Mouse (Mus musculus): ENCODE data around the gene Apobec3. TPM values are rescaled to one million over a fixed set of nuclear protein-coding genes. Genes with fewer than 3 reads are reported as not detected.

Gene Apobec3
- polyA plus RNA-seq, 1 experiment from 2014 or later: 33.1 TPM

DNA sequence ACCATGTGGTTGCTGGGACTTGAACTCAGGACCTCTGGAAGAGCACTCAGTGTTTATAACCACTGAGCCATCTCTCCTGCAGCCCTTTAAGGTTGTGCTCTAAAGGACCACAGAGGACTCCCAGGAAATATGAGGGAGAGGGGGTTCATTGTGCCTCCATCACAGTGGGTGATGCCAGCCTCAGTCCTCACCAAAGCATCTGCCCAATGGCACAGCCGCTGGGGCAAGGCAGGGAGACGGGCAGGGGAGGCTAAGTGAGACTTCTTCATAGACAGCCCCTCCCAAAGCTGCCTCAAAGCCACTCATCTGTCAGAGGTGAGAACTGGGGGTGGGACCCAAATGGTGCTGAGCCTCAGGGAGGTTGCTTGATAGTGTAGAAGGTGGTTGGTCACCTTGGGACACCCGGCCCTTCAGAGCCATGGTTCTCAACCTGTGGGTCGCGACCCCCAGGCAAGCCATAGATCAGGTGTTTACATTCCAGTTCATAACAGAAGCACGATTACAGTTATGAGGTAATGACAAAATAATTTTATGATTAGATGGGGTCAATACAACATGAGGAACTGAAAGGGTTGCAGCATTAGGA lies 22.4 kb downstream of the Apobec3 start:
- Histone ChIP-seq H3K4me2 (ENCODE audit: low read depth, low read length) (no peak overlapping the region), H3K27ac (ENCODE audit: low read length) (no peak overlapping the region), H3K9ac (ENCODE audit: low read depth, low read length) (no peak overlapping the region), H3K36me3 (ENCODE audit: control insufficient read depth, insufficient read depth) (no peaks in the 10 kb centered on the region), H3K4me1 (ENCODE audit: control insufficient read depth, low read depth, low read length) (no peaks in the 10 kb centered on the region), H3K9me3 (replicated peaks; ENCODE audit: control insufficient read depth, low read length) (no peaks in the 10 kb centered on the region), H3K4me3 (ENCODE audit: low read depth, low read length) (no peak overlapping the region), H3K27me3 (ENCODE audit: control insufficient read depth, insufficient read depth, low read depth, low read length) (no peaks in the 10 kb centered on the region)
- no peak for ATAC-seq (ENCODE audit: low read depth)
- 69% methylated on average over 6 of the region's 6 CpGs for WGBS (ENCODE audit: insufficient replicate concordance)

DNA sequence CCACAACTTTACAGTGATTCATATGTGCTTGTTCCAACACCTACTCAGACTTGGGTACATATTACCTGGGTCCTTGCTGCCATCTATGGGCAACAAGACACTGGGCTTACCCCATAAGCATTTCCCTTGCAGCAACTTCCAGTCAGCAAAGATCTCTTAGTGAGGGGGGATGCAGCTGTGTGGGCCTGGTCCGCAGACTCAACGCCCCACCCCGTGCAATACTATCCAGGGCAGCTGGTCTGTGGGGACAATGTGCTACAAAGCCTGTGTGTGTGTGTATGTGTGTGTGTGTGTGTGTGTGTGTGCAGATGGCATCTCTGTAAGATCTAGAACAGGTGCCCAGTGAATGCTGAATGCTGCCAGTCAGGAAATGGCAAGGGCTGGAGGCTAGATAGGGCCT lies 22.9 kb downstream of the Apobec3 start:
- 68% methylated on average over 3 of the region's 3 CpGs for WGBS (ENCODE audit: insufficient replicate concordance)
- ATAC-seq (ENCODE audit: low read depth): no peak
- Histone ChIP-seq H3K9ac (ENCODE audit: low read depth, low read length) (no peak overlapping the region), H3K36me3 (ENCODE audit: control insufficient read depth, insufficient read depth) (no peaks in the 10 kb centered on the region), H3K4me2 (ENCODE audit: low read depth, low read length) (no peak overlapping the region), H3K4me1 (ENCODE audit: control insufficient read depth, low read depth, low read length) (no peaks in the 10 kb centered on the region), H3K27ac (ENCODE audit: low read length) (no peak overlapping the region), H3K27me3 (ENCODE audit: control insufficient read depth, insufficient read depth, low read depth, low read length) (no peaks in the 10 kb centered on the region), H3K4me3 (ENCODE audit: low read depth, low read length) (no peak overlapping the region), H3K9me3 (replicated peaks; ENCODE audit: control insufficient read depth, low read length) (no peaks in the 10 kb centered on the region)

DNA sequence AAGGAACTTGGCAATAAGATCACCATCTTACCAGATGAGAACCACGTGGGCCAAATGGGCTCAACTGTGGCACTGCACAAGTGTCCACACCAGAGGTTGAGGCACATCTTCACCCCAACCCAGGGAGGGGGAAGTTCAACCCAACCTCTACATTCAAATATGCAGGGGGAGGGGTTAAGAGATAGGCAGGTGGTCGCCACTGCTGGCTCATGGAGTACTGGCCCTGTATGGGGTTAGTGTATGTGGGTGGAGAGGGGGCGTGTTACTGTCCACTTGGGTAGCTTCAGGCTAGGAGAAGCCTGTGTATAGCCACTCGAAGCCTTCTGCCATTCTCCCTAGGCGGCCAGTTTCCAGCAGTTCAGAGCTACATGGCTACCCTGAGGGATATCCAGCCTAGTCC lies 24.7 kb downstream of the Apobec3 start:
- Histone ChIP-seq H3K9me3 (replicated peaks; ENCODE audit: control insufficient read depth, low read length) (no peaks in the 10 kb centered on the region), H3K27ac (ENCODE audit: low read length) (no peak overlapping the region), H3K9ac (ENCODE audit: low read depth, low read length) (no peak overlapping the region), H3K27me3 (ENCODE audit: control insufficient read depth, insufficient read depth, low read depth, low read length) (no peaks in the 10 kb centered on the region), H3K4me1 (ENCODE audit: control insufficient read depth, low read depth, low read length) (no peaks in the 10 kb centered on the region), H3K4me2 (ENCODE audit: low read depth, low read length) (no peak overlapping the region), H3K4me3 (ENCODE audit: low read depth, low read length) (no peak overlapping the region), H3K36me3 (ENCODE audit: control insufficient read depth, insufficient read depth) (no peaks in the 10 kb centered on the region)
- no peak for ATAC-seq (ENCODE audit: low read depth)
- WGBS (ENCODE audit: insufficient replicate concordance): 50% methylated on average over 5 of the region's 5 CpGs

DNA sequence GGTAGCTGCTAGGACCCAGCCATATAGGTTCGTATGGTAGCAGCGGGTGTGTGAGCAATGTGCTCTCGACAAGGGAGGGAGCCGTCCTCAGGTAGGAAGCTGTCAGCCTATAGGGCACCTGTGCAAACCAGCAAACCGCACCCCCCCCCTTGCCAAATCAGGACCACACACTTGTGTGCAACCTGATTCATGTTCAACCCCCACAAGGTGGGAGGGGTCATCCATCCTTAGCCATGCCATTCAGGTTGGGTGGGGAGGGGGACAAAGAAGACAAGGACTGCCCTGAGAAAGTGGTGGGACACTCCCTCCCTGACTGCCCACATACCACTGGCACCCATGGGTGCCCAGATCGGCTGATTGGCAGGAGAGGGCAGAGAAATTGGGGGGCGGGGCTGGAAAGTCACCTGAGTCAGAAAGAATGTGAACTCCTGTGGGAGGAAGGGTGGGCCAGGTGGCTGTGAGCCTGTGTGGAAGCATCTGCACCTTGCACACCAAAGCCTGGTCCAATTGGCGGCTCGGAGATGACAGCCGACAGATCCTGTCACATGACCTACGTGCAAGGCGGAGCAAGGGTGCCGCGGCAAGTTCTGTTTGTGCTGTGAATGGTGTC lies 25.8 kb downstream of the Apobec3 start:
- H3K36me3 ChIP-seq (ENCODE audit: control insufficient read depth, insufficient read depth): no peaks in the 10 kb centered on the region
- no peak for ATAC-seq (ENCODE audit: low read depth)
- H3K4me1 ChIP-seq (ENCODE audit: control insufficient read depth, low read depth, low read length): no peaks in the 10 kb centered on the region
- no peak overlapping the region for H3K4me3 ChIP-seq (ENCODE audit: low read depth, low read length)
- H3K9ac ChIP-seq (ENCODE audit: low read depth, low read length): no peak overlapping the region
- no peaks in the 10 kb centered on the region for H3K9me3 ChIP-seq (replicated peaks; ENCODE audit: control insufficient read depth, low read length)
- H3K27me3 ChIP-seq (ENCODE audit: control insufficient read depth, insufficient read depth, low read depth, low read length): no peaks in the 10 kb centered on the region
- H3K4me2 ChIP-seq (ENCODE audit: low read depth, low read length): no peak overlapping the region
- H3K27ac ChIP-seq (ENCODE audit: low read length): no peak overlapping the region
- 79% methylated on average over 14 of the region's 14 CpGs for WGBS (ENCODE audit: insufficient replicate concordance)

DNA sequence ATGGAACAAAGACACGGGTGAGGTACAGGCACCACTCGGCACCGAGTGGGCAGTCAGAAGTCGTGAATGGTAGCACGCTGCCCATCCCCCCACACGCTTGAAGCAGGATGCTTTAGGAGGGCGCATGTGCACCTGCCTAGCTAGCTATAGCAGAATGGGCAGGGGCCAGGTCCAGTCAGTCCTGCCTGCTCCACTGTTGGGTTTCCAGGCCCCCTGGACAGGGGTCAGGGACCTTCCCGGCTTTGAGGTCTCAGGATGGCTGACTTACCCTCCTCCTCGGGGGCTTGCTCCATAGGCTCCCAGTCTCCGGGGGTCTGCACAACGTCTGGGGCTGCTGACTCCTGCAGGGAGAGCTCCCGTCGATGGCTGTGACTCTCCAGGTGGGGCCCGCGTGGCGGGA lies 27.0 kb downstream of the Apobec3 start:
- 82% methylated on average over 16 of the region's 16 CpGs for WGBS (ENCODE audit: insufficient replicate concordance)
- Histone ChIP-seq H3K4me2 (ENCODE audit: low read depth, low read length) (no peak overlapping the region), H3K4me3 (ENCODE audit: low read depth, low read length) (no peak overlapping the region), H3K9me3 (replicated peaks; ENCODE audit: control insufficient read depth, low read length) (no peaks in the 10 kb centered on the region), H3K4me1 (ENCODE audit: control insufficient read depth, low read depth, low read length) (no peaks in the 10 kb centered on the region), H3K9ac (ENCODE audit: low read depth, low read length) (no peak overlapping the region), H3K36me3 (ENCODE audit: control insufficient read depth, insufficient read depth) (no peaks in the 10 kb centered on the region), H3K27ac (ENCODE audit: low read length) (no peak overlapping the region), H3K27me3 (ENCODE audit: control insufficient read depth, insufficient read depth, low read depth, low read length) (no peaks in the 10 kb centered on the region)
- no peak for ATAC-seq (ENCODE audit: low read depth)

DNA sequence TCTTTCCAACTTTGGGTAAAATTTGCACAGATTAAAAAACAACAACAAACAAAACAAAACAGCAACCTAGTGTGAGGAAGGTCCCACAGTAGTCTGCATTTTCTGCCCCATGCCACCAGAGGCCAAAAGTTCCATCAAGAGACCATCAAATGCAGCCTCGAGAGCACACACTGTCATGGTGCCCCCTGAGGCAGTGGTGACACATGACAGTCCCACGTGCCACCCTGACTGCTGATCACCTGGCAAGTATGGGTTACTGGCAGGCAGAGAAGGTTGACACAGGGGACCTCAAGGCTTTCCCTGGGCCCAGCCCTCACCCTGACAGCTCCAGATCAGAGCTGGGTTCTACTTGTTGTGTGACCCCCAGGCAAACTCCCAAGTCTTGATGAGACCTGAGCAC lies 28.3 kb downstream of the Apobec3 start:
- Histone ChIP-seq H3K4me1 (ENCODE audit: control insufficient read depth, low read depth, low read length) (no peaks in the 10 kb centered on the region), H3K36me3 (ENCODE audit: control insufficient read depth, insufficient read depth) (no peaks in the 10 kb centered on the region), H3K9ac (ENCODE audit: low read depth, low read length) (no peak overlapping the region), H3K4me3 (ENCODE audit: low read depth, low read length) (no peak overlapping the region), H3K27ac (ENCODE audit: low read length) (no peak overlapping the region), H3K9me3 (replicated peaks; ENCODE audit: control insufficient read depth, low read length) (no peaks in the 10 kb centered on the region), H3K4me2 (ENCODE audit: low read depth, low read length) (no peak overlapping the region), H3K27me3 (ENCODE audit: control insufficient read depth, insufficient read depth, low read depth, low read length) (no peaks in the 10 kb centered on the region)
- WGBS (ENCODE audit: insufficient replicate concordance): 46% methylated on average over 2 of the region's 2 CpGs
- ATAC-seq (ENCODE audit: low read depth): no peak

DNA sequence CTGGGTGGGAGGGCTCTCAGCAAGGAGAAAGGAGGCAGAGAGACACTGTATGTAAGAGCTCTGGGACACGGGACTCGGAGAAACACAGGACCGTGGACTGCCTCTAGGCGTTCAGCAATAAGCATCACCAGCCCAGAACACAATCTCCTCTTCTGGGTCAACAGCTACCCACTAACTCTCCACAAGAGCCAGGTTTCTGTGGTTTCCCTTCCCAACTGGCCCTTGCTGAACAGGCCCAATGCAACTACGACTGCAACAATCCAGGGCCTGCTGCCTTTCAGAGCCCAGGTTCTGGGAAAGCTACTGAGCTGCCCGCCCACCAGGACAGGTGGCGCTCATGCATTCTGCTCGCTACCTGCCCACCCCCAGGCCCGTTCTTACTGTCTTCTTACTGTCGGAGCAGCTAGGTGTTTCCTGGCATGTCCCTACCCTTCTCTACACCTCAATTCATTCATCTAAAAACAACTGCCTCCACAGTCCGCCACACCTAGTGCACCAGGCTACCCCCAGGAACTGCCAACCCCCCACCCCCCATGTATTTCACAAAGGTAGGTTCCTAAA lies 35.5 kb downstream of the Apobec3 start:
- Histone ChIP-seq H3K4me2 (ENCODE audit: low read depth, low read length) (peak overlapping the region; percentile 88), H3K36me3 (ENCODE audit: control insufficient read depth, insufficient read depth) (no peaks in the 10 kb centered on the region), H3K4me1 (ENCODE audit: control insufficient read depth, low read depth, low read length) (peaks cover 27% of the 10 kb centered on the region), H3K4me3 (ENCODE audit: low read depth, low read length) (peak overlapping the region; percentile 72), H3K27ac (ENCODE audit: low read length) (peak overlapping the region; percentile 96), H3K9ac (ENCODE audit: low read depth, low read length) (peak overlapping the region; percentile 92), H3K27me3 (ENCODE audit: control insufficient read depth, insufficient read depth, low read depth, low read length) (peaks cover 5% of the 10 kb centered on the region), H3K9me3 (replicated peaks; ENCODE audit: control insufficient read depth, low read length) (no peaks in the 10 kb centered on the region)
- no peak for ATAC-seq (ENCODE audit: low read depth)
- 71% methylated on average over 11 of the region's 11 CpGs for WGBS (ENCODE audit: insufficient replicate concordance)

DNA sequence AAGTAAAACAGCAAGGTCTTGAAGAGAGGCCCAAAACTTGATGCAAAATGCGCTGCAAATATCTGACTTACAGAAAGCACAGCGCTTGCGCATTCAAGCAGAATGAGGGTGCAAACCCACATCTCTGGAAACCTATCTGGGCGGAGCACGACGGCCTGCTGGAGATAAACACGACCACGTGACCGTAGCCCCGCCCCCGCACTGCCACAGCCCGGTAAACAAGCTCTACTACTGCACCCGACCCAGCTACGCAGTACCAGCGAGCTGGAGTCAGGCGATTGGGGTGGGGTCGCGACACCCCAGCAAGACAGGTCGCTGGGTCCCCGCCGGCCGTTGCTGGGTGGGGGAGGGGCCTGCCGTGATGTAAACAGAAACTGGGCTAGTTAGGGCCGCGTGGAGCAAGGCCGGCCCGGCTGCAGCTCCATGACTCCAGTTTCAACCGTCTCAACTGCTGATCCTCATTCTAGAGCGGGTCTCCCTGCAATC lies 36.2 kb downstream of the Apobec3 start:
- ATAC-seq (ENCODE audit: low read depth): peak; percentile 93
- peak overlapping the region; percentile 96 for H3K27ac ChIP-seq (ENCODE audit: low read length)
- H3K9ac ChIP-seq (ENCODE audit: low read depth, low read length): peak overlapping the region; percentile 92
- H3K4me3 ChIP-seq (ENCODE audit: low read depth, low read length): peak overlapping the region; percentile 72
- peaks cover 32% of the 10 kb centered on the region for H3K4me1 ChIP-seq (ENCODE audit: control insufficient read depth, low read depth, low read length)
- peak overlapping the region; percentile 88 for H3K4me2 ChIP-seq (ENCODE audit: low read depth, low read length)
- peaks cover 12% of the 10 kb centered on the region for H3K27me3 ChIP-seq (ENCODE audit: control insufficient read depth, insufficient read depth, low read depth, low read length)
- H3K36me3 ChIP-seq (ENCODE audit: control insufficient read depth, insufficient read depth): no peaks in the 10 kb centered on the region
- under 1% methylated on average over 29 of the region's 29 CpGs for WGBS (ENCODE audit: insufficient replicate concordance)
- no peaks in the 10 kb centered on the region for H3K9me3 ChIP-seq (replicated peaks; ENCODE audit: control insufficient read depth, low read length)

DNA sequence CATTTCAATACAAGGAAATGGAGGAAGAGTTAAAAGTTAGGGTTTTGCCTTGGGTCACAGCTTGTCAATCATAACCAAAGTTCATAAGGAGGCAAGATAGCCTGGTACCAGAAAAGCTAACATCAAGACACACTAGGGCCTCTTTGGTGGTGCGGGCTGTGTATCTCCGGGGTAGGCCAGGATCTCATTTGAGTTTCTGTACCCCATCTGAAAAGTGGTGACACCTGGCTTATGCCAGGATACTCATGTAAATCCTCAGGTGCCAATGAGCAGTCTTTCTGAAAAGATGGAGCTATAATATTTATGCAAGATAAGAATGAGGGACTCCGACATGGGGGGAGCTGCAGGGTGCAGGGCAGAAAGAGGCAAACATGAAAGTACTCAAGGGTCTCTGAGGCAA lies 36.9 kb downstream of the Apobec3 start:
- Histone ChIP-seq H3K4me2 (ENCODE audit: low read depth, low read length) (peak overlapping the region; percentile 88), H3K27ac (ENCODE audit: low read length) (peak overlapping the region; percentile 96), H3K4me3 (ENCODE audit: low read depth, low read length) (peak overlapping the region; percentile 72), H3K27me3 (ENCODE audit: control insufficient read depth, insufficient read depth, low read depth, low read length) (peaks cover 19% of the 10 kb centered on the region), H3K9ac (ENCODE audit: low read depth, low read length) (peak overlapping the region; percentile 92), H3K36me3 (ENCODE audit: control insufficient read depth, insufficient read depth) (no peaks in the 10 kb centered on the region), H3K4me1 (ENCODE audit: control insufficient read depth, low read depth, low read length) (peaks cover 35% of the 10 kb centered on the region), H3K9me3 (replicated peaks; ENCODE audit: control insufficient read depth, low read length) (no peaks in the 10 kb centered on the region)
- no peak for ATAC-seq (ENCODE audit: low read depth)
- WGBS (ENCODE audit: insufficient replicate concordance): 70% methylated on average over 3 of the region's 3 CpGs

Data from liver, embryonic 16.5 days (tissue).